Mouse (Mus musculus) stomach, postnatal 0 days (tissue): Measurements from ENCODE around the gene Trim25. TPM values are rescaled to one million over a fixed set of nuclear protein-coding genes. Genes with fewer than 3 reads are reported as not detected.

Experiments used
- ATAC-seq: fragments of 200-750 bp; cut with Nextera tagmentation; 2 replicates; pipeline ENCODE4 v1.8.0; 2017; ENCODE audit not compliant: low FRiP score, low TSS enrichment
- DNase-seq: peaks from one replicate; pipeline ENCODE4 v3.0.0-alpha.2; 2016; ENCODE audit warnings: low spot score
- H3K27ac ChIP-seq: fragments of 300-500 bp; sonication (generic); replicated peaks from 2 replicates; pipeline ENCODE4 v1.5.1; 2014; ENCODE audit warnings: mild to moderate bottlenecking, control low read depth
- H3K27me3 ChIP-seq: fragments of 300-500 bp; sonication (generic); 2 replicates; pipeline ENCODE4 v1.6.1; 2014; ENCODE audit warnings: low read length; ENCODE audit not compliant: control insufficient read depth, insufficient read depth
- H3K36me3 ChIP-seq: fragments of 300-500 bp; sonication (generic); 2 replicates; pipeline ENCODE4 v1.6.1; 2014; ENCODE audit warnings: low read length, mixed read lengths; ENCODE audit not compliant: control insufficient read depth, insufficient read depth
- H3K4me1 ChIP-seq: fragments of 300-500 bp; sonication (generic); replicated peaks from 2 replicates; pipeline ENCODE4 v1.6.1; 2014; ENCODE audit warnings: antibody characterized with exemption; ENCODE audit not compliant: control insufficient read depth, insufficient read depth
- H3K4me2 ChIP-seq: fragments of 300-500 bp; sonication (generic); replicated peaks from 2 replicates; pipeline ENCODE4 v1.6.1; 2014; ENCODE audit warnings: low read depth, mild to moderate bottlenecking, control low read depth, moderate library complexity
- H3K4me3 ChIP-seq: fragments of 300-500 bp; sonication (generic); 2 replicates; pipeline ENCODE4 v1.5.1; 2014; ENCODE audit warnings: low read depth, low read length, control low read depth
- H3K9ac ChIP-seq: fragments of 300-500 bp; sonication (generic); 2 replicates; pipeline ENCODE4 v1.6.1; 2014; ENCODE audit warnings: mild to moderate bottlenecking, low read length, control low read depth, mixed read lengths
- H3K9me3 ChIP-seq: fragments of 300-500 bp; sonication (generic); 2 replicates; pipeline ENCODE4 v1.6.1; 2016; ENCODE audit warnings: low read length; ENCODE audit not compliant: control insufficient read depth
- CTCF ChIP-seq: IDR thresholded peaks from 2 replicates; pipeline ENCODE4 v1.5.1; 2016; ENCODE audit warnings: antibody characterized with exemption, low read depth, mild to moderate bottlenecking, moderate library complexity
- EP300 ChIP-seq: optimal IDR thresholded peaks from 2 replicates; pipeline ENCODE3; 2016; ENCODE audit warnings: antibody characterized with exemption
- WGBS: fragments of 180-500 bp; shearing (Covaris S2); extraction: QIAGEN DNeasy Blood & Tissue Kit; methylation state at CpG from one replicate; pipeline ENCODE4 v1.1.7; 2014; 5-methylcytosine and 5-hydroxymethylcytosine counted together
- polyA plus RNA-seq: library from polyadenylated mRNA; unstranded; fragments of >200 nt; fragmentation: Nextera tagmentation; extraction: Ambion mirVana; gene quantifications from 2 replicates; pipeline ENCODE4 v1.2.1, GENCODE M21; 2015

Trim25 gene
- polyA plus RNA-seq, 1 experiment from 2014 or later = 29.5 TPM

DNA sequence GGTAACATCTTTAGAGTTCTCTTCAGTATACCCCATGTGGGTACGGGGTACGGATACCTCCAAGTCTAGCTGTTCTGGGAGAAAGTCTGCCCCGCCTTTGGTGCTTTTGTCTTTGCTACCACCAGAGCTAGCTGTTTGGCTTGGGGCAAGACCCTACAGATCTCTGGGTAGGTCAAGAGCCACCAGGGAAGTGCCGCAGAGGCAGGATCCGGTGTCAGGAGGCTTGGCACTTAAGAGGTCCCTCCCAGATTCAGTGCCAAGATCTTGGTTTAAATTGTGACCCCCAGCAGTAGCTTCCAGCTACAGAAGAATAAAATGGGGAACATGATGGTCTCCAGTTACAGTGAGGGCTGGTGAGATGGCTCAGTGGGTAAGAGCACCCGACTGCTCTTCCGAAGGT, 2.4 kb downstream of the Trim25 start:
- H3K4me2 ChIP-seq = peak overlapping the region; percentile 77
- no peak for TF ChIP-seq CTCF
- TF ChIP-seq EP300 = no peak
- 83% methylated on average over 7 of the region's 7 CpGs for WGBS
- H3K4me3 ChIP-seq = peak overlapping the region; percentile 61; the same call in 1 of the 2 replicates
- H3K4me1 ChIP-seq = peaks cover 5% of the 10 kb centered on the region; the same call in 1 of the 2 replicates
- peak overlapping the region; percentile 41 for H3K27ac ChIP-seq
- DNase-seq = no peak
- H3K36me3 ChIP-seq = no peaks in the 10 kb centered on the region
- H3K9ac ChIP-seq = peak overlapping the region; percentile 14; the same call in 1 of the 2 replicates
- ATAC-seq = no peak
- H3K9me3 ChIP-seq = no peaks in the 10 kb centered on the region
- H3K27me3 ChIP-seq = no peaks in the 10 kb centered on the region

DNA sequence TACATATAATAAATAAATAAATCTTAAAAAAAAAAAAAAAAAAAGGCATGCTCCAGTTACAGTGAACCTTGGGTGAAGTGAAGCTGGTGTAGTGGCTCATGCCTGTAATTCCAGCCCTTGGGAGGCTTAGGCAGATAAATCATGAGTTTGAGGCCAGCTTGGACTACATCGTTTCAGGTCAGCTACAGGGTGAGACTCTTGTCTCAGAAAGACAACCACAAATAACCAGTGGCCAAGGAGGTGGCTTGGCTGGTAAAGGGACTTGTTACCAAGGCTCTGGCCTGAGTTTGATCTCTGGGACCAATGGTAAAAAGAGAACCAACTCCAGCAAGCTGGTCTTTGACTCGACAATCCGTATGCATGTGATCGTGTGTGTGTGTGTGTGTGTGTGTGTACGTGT, 2.9 kb downstream of the Trim25 start:
- peaks cover 5% of the 10 kb centered on the region; the same call in 1 of the 2 replicates for H3K4me1 ChIP-seq
- no peaks in the 10 kb centered on the region for H3K27me3 ChIP-seq
- TF ChIP-seq CTCF (no peak), EP300 (no peak)
- H3K4me2 ChIP-seq = peak overlapping the region; percentile 77
- H3K9ac ChIP-seq = peak overlapping the region; percentile 48; the same call in 1 of the 2 replicates
- no peaks in the 10 kb centered on the region for H3K9me3 ChIP-seq
- H3K36me3 ChIP-seq = no peaks in the 10 kb centered on the region
- H3K27ac ChIP-seq = no peak overlapping the region
- 84% methylated on average over 5 of the region's 5 CpGs for WGBS
- ATAC-seq (no peak), DNase-seq (no peak)
- H3K4me3 ChIP-seq = peak overlapping the region; percentile 22; the same call in 1 of the 2 replicates

DNA sequence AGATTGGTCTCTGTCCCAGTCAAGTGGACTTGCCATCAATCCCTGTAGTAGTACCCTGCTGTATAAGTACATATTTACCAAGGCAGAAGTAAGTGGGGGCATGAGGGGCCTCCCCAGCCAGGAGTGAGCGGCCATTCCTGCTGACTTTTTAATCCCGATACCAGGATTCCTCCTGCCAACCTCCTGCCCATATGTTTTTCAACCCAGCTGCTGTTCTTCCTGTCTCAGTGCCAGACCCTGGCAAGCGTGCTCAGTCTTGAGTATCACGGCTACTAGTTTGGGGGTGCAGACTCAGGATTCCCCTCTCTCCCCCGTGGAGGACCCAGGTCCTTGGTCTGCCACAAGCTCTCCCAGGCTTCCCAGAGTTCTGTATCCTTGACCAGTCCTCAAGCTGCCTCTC, 3.4 kb downstream of the Trim25 start:
- TF ChIP-seq EP300 (no peak), CTCF (no peak)
- H3K9me3 ChIP-seq = no peaks in the 10 kb centered on the region
- peak overlapping the region; percentile 77 for H3K4me2 ChIP-seq
- no peaks in the 10 kb centered on the region for H3K27me3 ChIP-seq
- DNase-seq (no peak), ATAC-seq (no peak)
- H3K27ac ChIP-seq = peak overlapping the region; percentile 53; the same call in 1 of the 2 replicates
- H3K9ac ChIP-seq = peak overlapping the region; percentile 48
- H3K4me3 ChIP-seq = peak overlapping the region; percentile 22; the same call in 1 of the 2 replicates
- H3K36me3 ChIP-seq = no peaks in the 10 kb centered on the region
- WGBS = 59% methylated on average over 5 of the region's 5 CpGs
- peaks cover 5% of the 10 kb centered on the region; the same call in 1 of the 2 replicates for H3K4me1 ChIP-seq

DNA sequence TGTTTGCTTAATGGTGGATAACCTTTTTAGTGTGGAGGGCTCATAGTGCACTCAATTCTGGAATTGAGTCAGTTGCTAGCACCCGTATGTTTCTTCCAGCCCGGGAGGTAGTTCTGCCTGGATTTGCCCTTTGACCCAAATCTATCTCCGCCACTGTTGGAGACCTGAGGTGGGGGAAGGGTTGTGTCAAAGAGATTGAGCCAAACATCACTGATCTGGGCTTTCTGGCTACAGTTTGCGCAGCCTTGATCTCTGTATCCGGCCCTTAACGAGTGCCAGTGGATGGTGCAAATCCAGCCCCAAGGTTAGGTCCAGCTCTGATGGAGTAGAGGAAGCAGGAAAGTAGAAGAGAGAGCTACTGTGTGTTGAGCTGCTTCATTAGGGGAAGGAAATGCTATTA, 3.9 kb downstream of the Trim25 start:
- peak overlapping the region; percentile 22; the same call in 1 of the 2 replicates for H3K4me3 ChIP-seq
- no peaks in the 10 kb centered on the region for H3K9me3 ChIP-seq
- 31% methylated on average over 6 of the region's 6 CpGs for WGBS
- peak overlapping the region; percentile 48 for H3K9ac ChIP-seq
- H3K27me3 ChIP-seq = no peaks in the 10 kb centered on the region
- DNase-seq = no peak
- peak overlapping the region; percentile 77 for H3K4me2 ChIP-seq
- TF ChIP-seq EP300 = no peak
- no peak for TF ChIP-seq CTCF
- no peaks in the 10 kb centered on the region for H3K36me3 ChIP-seq
- peaks cover 5% of the 10 kb centered on the region; the same call in 1 of the 2 replicates for H3K4me1 ChIP-seq
- H3K27ac ChIP-seq = peak overlapping the region; percentile 53; the same call in 1 of the 2 replicates
- ATAC-seq = no peak

DNA sequence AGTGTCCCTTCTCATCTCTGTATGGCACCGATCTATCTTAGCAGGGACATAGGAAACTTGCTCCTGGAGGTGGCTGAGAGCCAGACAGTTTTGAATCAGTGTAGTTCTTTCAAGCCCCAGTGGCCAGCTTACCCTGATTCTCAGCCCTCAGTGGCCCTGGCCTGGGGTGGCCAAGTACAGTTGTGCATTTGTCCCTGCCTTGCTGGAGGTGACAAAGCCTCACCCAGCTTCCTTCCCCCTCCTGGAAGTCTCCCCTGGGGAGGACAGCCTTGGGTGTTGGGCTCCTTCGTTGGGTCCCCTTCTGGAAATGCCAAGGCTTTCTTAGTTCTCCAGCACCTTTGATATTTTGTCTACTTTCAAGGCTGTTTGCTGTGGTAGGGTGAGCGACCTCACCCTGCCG, 4.5 kb downstream of the Trim25 start:
- Histone ChIP-seq H3K27ac (0 out of 2 replicates have a peak overlapping the region, but pooled peaks have one; percentile 18), H3K9me3 (no peaks in the 10 kb centered on the region), H3K4me2 (peak overlapping the region; percentile 27), H3K4me3 (no peak overlapping the region; the same call in 1 of the 2 replicates), H3K4me1 (peaks cover 5% of the 10 kb centered on the region; the same call in 1 of the 2 replicates), H3K36me3 (no peaks in the 10 kb centered on the region), H3K9ac (peak overlapping the region; percentile 38; the same call in 1 of the 2 replicates), H3K27me3 (no peaks in the 10 kb centered on the region)
- ATAC-seq (no peak), DNase-seq (no peak)
- TF ChIP-seq EP300 (no peak), CTCF (no peak)
- WGBS = 56% methylated on average over 4 of the region's 4 CpGs

DNA sequence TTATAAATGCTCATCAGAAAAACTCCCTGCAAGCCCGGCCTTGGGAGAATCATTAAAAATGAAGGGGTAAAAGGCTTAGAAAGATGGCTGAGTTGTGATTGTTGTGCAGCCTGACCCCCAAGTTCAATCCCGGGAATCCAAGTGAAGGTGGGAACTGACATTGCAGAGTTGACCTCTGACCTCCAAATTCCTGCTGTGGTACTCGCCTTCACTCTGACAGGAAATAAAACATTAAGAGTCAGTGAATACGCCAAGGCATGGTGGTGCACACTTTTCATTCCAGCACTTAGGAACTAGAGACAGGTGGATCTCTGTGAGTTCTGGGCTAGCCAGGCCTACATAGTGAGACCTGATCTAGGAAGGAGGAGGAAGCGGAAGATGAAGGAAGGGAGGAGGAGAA, 6.3 kb downstream of the Trim25 start:
- H3K4me1 ChIP-seq = peaks cover 5% of the 10 kb centered on the region; the same call in 1 of the 2 replicates
- H3K9me3 ChIP-seq = no peaks in the 10 kb centered on the region
- no peak overlapping the region for H3K4me2 ChIP-seq
- peaks cover 2% of the 10 kb centered on the region; the same call in 1 of the 2 replicates for H3K36me3 ChIP-seq
- 55% methylated on average over 5 of the region's 5 CpGs for WGBS
- DNase-seq = no peak
- TF ChIP-seq EP300 (no peak), CTCF (no peak)
- no peaks in the 10 kb centered on the region for H3K27me3 ChIP-seq
- H3K9ac ChIP-seq = no peak overlapping the region
- no peak overlapping the region for H3K4me3 ChIP-seq
- no peak overlapping the region for H3K27ac ChIP-seq
- no peak for ATAC-seq
